25 mouse cellular contexts compared by ENCODE assay signal in the genomic region with DNA sequence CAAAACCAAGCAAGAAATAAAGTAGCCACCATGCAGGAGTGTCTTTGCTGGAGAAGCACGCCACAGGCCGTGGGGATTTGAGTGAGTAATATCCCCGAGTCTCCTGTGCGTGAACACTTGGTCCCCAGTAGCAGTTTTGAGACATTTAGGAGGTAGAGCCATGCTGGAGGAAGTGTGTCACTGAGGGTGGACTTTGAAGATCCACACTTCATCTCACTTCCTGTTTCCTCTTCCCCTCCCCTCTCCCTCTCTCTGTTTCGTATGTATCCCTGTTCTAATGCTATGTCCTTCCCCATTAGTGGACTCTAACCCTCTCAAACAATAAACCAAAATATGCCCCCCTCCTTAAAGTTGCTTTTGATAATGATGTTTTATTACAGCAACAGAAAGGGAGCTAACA. TPM values are rescaled to one million over a fixed set of nuclear protein-coding genes. Genes with fewer than 3 reads are reported as not detected.
DNase-seq lines count a peak whose midpoint lies in the region; ATAC-seq lines count a peak whose summit lies in the region.
"Had no signal": no experiment of that assay in that cellular context is flagged by ENCODE, and none has a peak within 500 bp of the region (broad histone marks: within the 10 kb centered on the region; RNA-seq: fewer than 3 reads in every experiment).

No protein-coding gene starts in this region.

- H3K4me1 ChIP-seq in forebrain, embryonic 10.5 days, result peaks cover 25% of the 10 kb centered on the region
- H3K4me1 ChIP-seq: hindbrain, embryonic 15.5 days; liver, embryonic 15.5 days; lung, embryonic 15.5 days; neural tube, embryonic 15.5 days had no signal

- ATAC-seq in common myeloid progenitor, adult 5-6 weeks (replicated peaks; ENCODE audit: low read depth, poor library complexity, severe bottlenecking), result peak; percentile 86
- ATAC-seq in megakaryocyte progenitor cell, adult 5-6 weeks (replicated peaks; ENCODE audit: poor library complexity), result peak; percentile 87
- no peak for ATAC-seq in cerebellum, adult (ENCODE audit: insufficient number of reproducible peaks, low FRiP score, low TSS enrichment)
- ATAC-seq: intestine, embryonic 16.5 days; midbrain, embryonic 16.5 days had no signal

- peaks cover 5% of the 10 kb centered on the region; the same call in 1 of the 2 replicates for H3K27me3 ChIP-seq in forebrain, embryonic 10.5 days (ENCODE audit: poor library complexity, severe bottlenecking)
- H3K27me3 ChIP-seq: embryonic facial prominence, embryonic 12.5 days; hindbrain, embryonic 15.5 days; limb, embryonic 15.5 days; liver, embryonic 15.5 days; lung, embryonic 15.5 days; neural tube, embryonic 15.5 days had no signal

- H3K4me3 ChIP-seq in forebrain, embryonic 10.5 days, result no peak overlapping the region
- H3K4me3 ChIP-seq: embryonic facial prominence, embryonic 12.5 days; forebrain, embryonic 12.5 days; heart, embryonic 10.5 days; hindbrain, embryonic 15.5 days; limb, embryonic 15.5 days; liver, embryonic 15.5 days; lung, embryonic 15.5 days; neural tube, embryonic 15.5 days had no signal

- DNase-seq in A20 (ENCODE audit: low read depth, low spot score), result peak; percentile 39
- peak; percentile 31 for DNase-seq in CD4-positive helper T cell, adult 2 months (ENCODE audit: low read depth, low spot score)
- DNase-seq in forebrain, embryonic 10.5 days (ENCODE audit: extremely low spot score, low spot score), result no peak
- no peak for DNase-seq in right cerebral cortex, postnatal 4 days
- DNase-seq: adrenal gland, postnatal 25 days; cerebellum, adult 9-11 months; gastrocnemius, postnatal 36 days; heart, postnatal 4 days; kidney, postnatal 25 days; left cerebral cortex, postnatal 4 days; lung, postnatal 36 days had no signal

- H3K27ac ChIP-seq in forebrain, embryonic 10.5 days, result no peak overlapping the region
- H3K27ac ChIP-seq: embryonic facial prominence, embryonic 12.5 days; forebrain, embryonic 12.5 days; hindbrain, embryonic 15.5 days; limb, embryonic 15.5 days; liver, embryonic 15.5 days; lung, embryonic 15.5 days; neural tube, embryonic 15.5 days had no signal

- no peaks in the 10 kb centered on the region for H3K36me3 ChIP-seq in forebrain, embryonic 10.5 days (replicated peaks)
- H3K36me3 ChIP-seq: embryonic facial prominence, embryonic 12.5 days; forebrain, embryonic 12.5 days; heart, embryonic 10.5 days; hindbrain, embryonic 15.5 days; limb, embryonic 15.5 days; liver, embryonic 15.5 days; lung, embryonic 15.5 days; neural tube, embryonic 15.5 days had no signal

- WGBS in forebrain, embryonic 10.5 days, result 83% methylated on average over 5 of the region's 5 CpGs

- H3K9me3 ChIP-seq in forebrain, embryonic 10.5 days, result no peaks in the 10 kb centered on the region
- H3K9me3 ChIP-seq: embryonic facial prominence, embryonic 12.5 days; forebrain, embryonic 12.5 days; heart, embryonic 10.5 days; hindbrain, embryonic 15.5 days; limb, embryonic 15.5 days; liver, embryonic 15.5 days; lung, embryonic 15.5 days; neural tube, embryonic 15.5 days had no signal

RNA-seq across cellular contexts. Expression of a gene that starts 11.0 kb away (rescaled TPM):
- 0.05 TPM in 1 of 2 replicates, not detected in the other for total RNA-seq in common myeloid progenitor, adult 5-6 weeks (2017)
- total RNA-seq in megakaryocyte progenitor cell, adult 5-6 weeks (2015), result not detected in 2 replicates
- not detected in 2 replicates for total RNA-seq in megakaryocyte progenitor cell, adult 5-6 weeks (2017)
- polyA plus RNA-seq in forebrain, embryonic 10.5 days (2016; fragmentation: Nextera tagmentation; extraction: Ambion mirVana), result 0.42 and 0.73 TPM in 2 replicates
- total RNA-seq: adrenal gland, postnatal 25 days; gastrocnemius, adult 18-20 months; heart, postnatal 4 days had no signal
- polyA plus RNA-seq: liver, embryonic 15.5 days had no signal

RNA-seq across cellular contexts. Expression of a gene that starts 26.4 kb away (rescaled TPM):
- total RNA-seq in common myeloid progenitor, adult 5-6 weeks (2017), result 0.10 TPM in 1 of 2 replicates, not detected in the other
- total RNA-seq in megakaryocyte progenitor cell, adult 5-6 weeks (2015), result 0.10 TPM in 1 of 2 replicates, not detected in the other
- not detected in 2 replicates for total RNA-seq in megakaryocyte progenitor cell, adult 5-6 weeks (2017)
- polyA plus RNA-seq in forebrain, embryonic 10.5 days (2016; fragmentation: Nextera tagmentation; extraction: Ambion mirVana), result 21.2 and 21.4 TPM in 2 replicates

RNA-seq across cellular contexts. Expression of a gene that starts 33.4 kb away (rescaled TPM):
- total RNA-seq in common myeloid progenitor, adult 5-6 weeks (2017), result 87.9 and 91.3 TPM in 2 replicates
- total RNA-seq in megakaryocyte progenitor cell, adult 5-6 weeks (2015), result 121 and 128 TPM in 2 replicates
- total RNA-seq in megakaryocyte progenitor cell, adult 5-6 weeks (2017), result 72.9 and 76.3 TPM in 2 replicates
- polyA plus RNA-seq in forebrain, embryonic 10.5 days (2016; fragmentation: Nextera tagmentation; extraction: Ambion mirVana), result 168 TPM in 2 replicates

RNA-seq across cellular contexts. Expression of a gene that starts 53.8 kb away (rescaled TPM):
- 54.5 and 69.9 TPM in 2 replicates for total RNA-seq in common myeloid progenitor, adult 5-6 weeks (2017)
- 130 and 153 TPM in 2 replicates for total RNA-seq in megakaryocyte progenitor cell, adult 5-6 weeks (2015)
- total RNA-seq in megakaryocyte progenitor cell, adult 5-6 weeks (2017), result 50.3 and 55.9 TPM in 2 replicates
- polyA plus RNA-seq in forebrain, embryonic 10.5 days (2016; fragmentation: Nextera tagmentation; extraction: Ambion mirVana), result 119 and 123 TPM in 2 replicates

Comparison
In these comparisons a context has a peak if more than half of its experiments do, and no peak if none do; other contexts are left out.
1. DNase-seq: peak in A20 (single experiment) and CD4-positive helper T cell, adult 2 months (single experiment); none in forebrain, embryonic 10.5 days (single experiment) and right cerebral cortex, postnatal 4 days (single experiment).